Mouse (Mus musculus): ENCODE data around the gene Tnnt3. TPM values are rescaled to one million over a fixed set of nuclear protein-coding genes. Genes with fewer than 3 reads are reported as not detected.

Tnnt3 gene
- polyA plus RNA-seq (2012; rRNA removed) = 0.68 and 1.9 TPM in 2 replicates

DNA sequence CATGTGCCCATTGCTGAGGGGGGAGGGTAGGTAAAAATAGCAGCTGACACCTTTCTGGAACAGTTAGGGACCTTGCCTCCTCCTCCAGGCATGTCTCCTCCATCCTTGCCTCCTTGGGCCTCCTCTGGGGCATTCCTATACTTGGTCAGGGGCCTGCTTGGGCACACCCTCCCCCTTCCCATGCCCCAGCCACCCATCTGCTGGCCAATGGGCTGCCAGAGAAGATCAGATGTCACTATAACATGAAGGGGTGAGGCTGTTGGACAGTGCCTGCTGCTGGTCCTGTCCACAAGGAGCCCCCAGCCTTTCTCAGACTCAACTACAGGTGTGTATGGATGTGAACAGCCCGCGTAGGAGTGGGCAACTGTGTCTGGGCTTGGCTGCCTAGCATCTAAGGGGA is at the start of gene Tnnt3:
TSS of gene Tnnt3 (plus strand) at position 262 of the 400 bp plus-strand sequence.
- DNase-seq (ENCODE audit: low read depth) = no peak
- TF ChIP-seq POLR2A (IDR thresholded peaks at IDR 0.05; ENCODE audit: borderline replicate concordance, extremely low read depth, insufficient read depth, insufficient read length, poor library complexity, severe bottlenecking) (no peak), CTCF (IDR thresholded peaks at IDR 0.05; ENCODE audit: borderline replicate concordance, extremely low read depth, insufficient read depth, insufficient read length) (no peak)

DNA sequence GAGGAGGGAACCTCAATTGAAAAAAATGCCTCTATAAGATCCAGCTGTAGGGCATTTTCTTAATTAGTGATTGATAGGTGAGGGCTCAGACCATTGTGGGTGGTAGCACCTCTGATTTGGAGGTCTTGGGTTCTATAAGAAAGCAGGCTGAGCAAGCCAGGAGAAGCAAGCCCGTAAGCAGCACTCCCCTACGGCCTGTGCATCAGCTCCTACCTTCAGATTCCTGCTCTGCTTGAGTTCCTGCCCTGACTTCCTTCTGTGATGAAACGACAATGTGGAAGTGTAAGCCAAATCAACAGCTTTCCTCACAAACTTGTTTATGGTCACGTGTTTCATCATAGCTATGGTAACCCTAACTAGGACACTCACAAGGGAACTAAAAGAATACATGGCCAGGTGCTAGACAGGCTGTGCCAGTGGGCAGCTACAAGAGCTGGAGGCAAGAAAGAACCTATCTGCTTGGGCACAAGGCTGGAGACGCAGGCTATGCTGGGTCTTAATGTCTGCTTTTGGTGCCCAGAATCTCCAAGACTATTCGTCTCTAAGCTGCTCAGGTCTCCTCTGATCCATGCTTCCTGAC is 49.5 kb upstream of the Tnnt3 start:
- TF ChIP-seq POLR2A (IDR thresholded peaks at IDR 0.05; ENCODE audit: borderline replicate concordance, extremely low read depth, insufficient read depth, insufficient read length, poor library complexity, severe bottlenecking) = no peak
- TF ChIP-seq CTCF (IDR thresholded peaks at IDR 0.05; ENCODE audit: borderline replicate concordance, extremely low read depth, insufficient read depth, insufficient read length) = no peak
- no peak for DNase-seq (ENCODE audit: low read depth)

DNA sequence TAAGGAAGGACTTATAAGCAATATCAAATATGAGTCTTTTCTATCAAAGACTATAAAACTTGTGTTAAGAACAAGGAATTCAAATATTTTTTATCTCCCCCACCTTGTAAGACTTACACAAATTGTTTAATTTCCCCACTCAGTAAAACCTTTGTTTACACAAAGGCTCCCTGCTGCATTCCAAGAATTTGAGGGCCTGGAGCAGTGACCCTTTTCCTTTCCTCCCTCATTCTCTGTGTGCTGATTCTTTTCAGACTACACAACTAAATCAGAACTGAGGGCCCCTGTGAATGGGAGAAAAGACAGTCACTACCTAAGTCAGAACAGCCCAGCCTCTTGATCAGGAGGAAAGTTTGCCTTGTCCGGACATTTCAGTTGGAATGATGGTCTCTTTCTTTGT is 43.9 kb upstream of the Tnnt3 start:
- TF ChIP-seq CTCF (IDR thresholded peaks at IDR 0.05; ENCODE audit: borderline replicate concordance, extremely low read depth, insufficient read depth, insufficient read length) (no peak), POLR2A (IDR thresholded peaks at IDR 0.05; ENCODE audit: borderline replicate concordance, extremely low read depth, insufficient read depth, insufficient read length, poor library complexity, severe bottlenecking) (no peak)

GRCm38 (mm10) chr7:142455251-142455650 is 43.4 kb upstream of the Tnnt3 start:
- DNase-seq (ENCODE audit: low read depth) = no peak
- TF ChIP-seq CTCF (IDR thresholded peaks at IDR 0.05; ENCODE audit: borderline replicate concordance, extremely low read depth, insufficient read depth, insufficient read length) = no peak
- no peak for TF ChIP-seq POLR2A (IDR thresholded peaks at IDR 0.05; ENCODE audit: borderline replicate concordance, extremely low read depth, insufficient read depth, insufficient read length, poor library complexity, severe bottlenecking)

More for the DNA sequence above, 43.9 kb upstream of the Tnnt3 start:
- no peak for DNase-seq (ENCODE audit: low read depth)

DNA sequence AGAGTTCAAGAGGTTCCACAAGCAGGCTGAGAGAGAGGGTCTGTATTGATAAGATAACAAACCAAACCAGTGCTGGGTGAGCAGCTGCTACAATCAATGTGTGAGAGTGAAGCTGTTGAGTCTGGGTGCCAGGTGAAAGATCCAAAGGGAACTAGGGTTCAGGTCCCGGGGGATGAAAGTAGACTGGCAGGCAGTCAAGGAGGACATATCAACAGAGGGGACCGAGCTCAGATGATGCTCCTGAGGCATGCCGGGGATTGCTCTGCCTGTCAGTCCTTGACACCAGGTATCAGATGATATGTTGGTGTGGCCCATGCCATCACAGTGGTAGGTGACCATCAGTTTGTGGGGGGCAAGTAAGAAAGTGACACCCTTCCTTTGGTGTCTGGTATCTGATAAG is 41.8 kb upstream of the Tnnt3 start:
- TF ChIP-seq POLR2A (IDR thresholded peaks at IDR 0.05; ENCODE audit: borderline replicate concordance, extremely low read depth, insufficient read depth, insufficient read length, poor library complexity, severe bottlenecking) (no peak), CTCF (IDR thresholded peaks at IDR 0.05; ENCODE audit: borderline replicate concordance, extremely low read depth, insufficient read depth, insufficient read length) (no peak)
- peak; percentile 21 for DNase-seq (ENCODE audit: low read depth)

DNA sequence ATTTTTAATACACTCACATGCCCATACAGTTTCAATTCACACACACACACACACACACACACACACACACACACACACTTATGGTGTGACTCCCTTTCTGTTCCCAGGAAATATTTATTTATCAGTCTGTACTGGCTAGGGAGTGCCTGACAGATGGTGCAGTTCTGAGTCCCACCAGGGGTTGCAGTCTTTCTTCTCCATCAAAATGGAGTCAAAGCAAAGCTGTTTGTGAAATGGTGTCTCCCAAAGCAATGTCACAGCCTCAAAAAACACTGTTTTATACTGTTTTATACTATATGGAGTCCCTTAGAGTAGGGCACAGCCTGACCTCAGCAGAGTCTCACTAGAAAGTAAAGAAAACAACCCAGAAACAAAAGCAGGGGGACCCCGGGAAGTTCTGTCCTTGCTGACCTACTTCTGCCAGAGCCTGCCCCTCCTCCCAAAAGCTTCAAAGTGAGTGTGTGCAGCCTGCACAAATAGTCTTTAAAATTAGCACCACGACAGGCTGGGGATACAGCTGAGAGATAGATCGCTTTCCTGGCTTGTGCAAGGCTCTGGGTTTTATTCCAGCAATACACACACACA is 41.3 kb upstream of the Tnnt3 start:
- DNase-seq (ENCODE audit: low read depth) = peak; percentile 82

DNA sequence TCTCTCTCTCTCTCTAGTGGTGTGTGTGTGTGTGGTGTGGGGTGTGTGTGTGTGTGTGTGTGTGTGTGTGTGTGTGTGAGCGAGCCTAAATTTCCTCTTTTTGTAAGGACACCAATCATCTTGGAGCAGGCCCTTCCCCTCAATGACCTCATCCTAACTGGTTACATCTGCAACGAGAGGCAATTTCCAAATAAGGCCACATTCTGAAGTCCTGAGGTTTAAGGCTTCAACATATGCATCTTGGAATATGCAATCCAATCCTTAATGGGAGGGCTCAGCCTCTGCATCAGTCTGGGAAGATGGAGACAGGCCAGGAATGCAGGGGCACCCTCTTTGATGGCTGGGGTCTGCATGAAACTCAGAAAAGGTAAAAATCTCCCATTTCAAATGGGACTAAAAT is 40.6 kb upstream of the Tnnt3 start:
- TF ChIP-seq CTCF (IDR thresholded peaks at IDR 0.05; ENCODE audit: borderline replicate concordance, extremely low read depth, insufficient read depth, insufficient read length) = no peak
- no peak for TF ChIP-seq POLR2A (IDR thresholded peaks at IDR 0.05; ENCODE audit: borderline replicate concordance, extremely low read depth, insufficient read depth, insufficient read length, poor library complexity, severe bottlenecking)
- DNase-seq (ENCODE audit: low read depth) = peak; percentile 63

More for the DNA sequence above, 41.3 kb upstream of the Tnnt3 start:
- peak; percentile 25; the same call in 1 of the 2 replicates for TF ChIP-seq CTCF (IDR thresholded peaks at IDR 0.05; ENCODE audit: borderline replicate concordance, extremely low read depth, insufficient read depth, insufficient read length)
- TF ChIP-seq POLR2A (IDR thresholded peaks at IDR 0.05; ENCODE audit: borderline replicate concordance, extremely low read depth, insufficient read depth, insufficient read length, poor library complexity, severe bottlenecking) = no peak

- TF ChIP-seq CTCF (IDR thresholded peaks at IDR 0.05; ENCODE audit: borderline replicate concordance, extremely low read depth, insufficient read depth, insufficient read length) = no peak
- TF ChIP-seq POLR2A (IDR thresholded peaks at IDR 0.05; ENCODE audit: borderline replicate concordance, extremely low read depth, insufficient read depth, insufficient read length, poor library complexity, severe bottlenecking) = no peak
- no peak for DNase-seq (ENCODE audit: low read depth)
Observed at GRCm38 (mm10) chr7:142458676-142459298, 39.8 kb upstream of the Tnnt3 start.

GRCm38 (mm10) chr7:142459299-142459691 is 39.3 kb upstream of the Tnnt3 start:
- no peak for DNase-seq (ENCODE audit: low read depth)
- TF ChIP-seq CTCF (IDR thresholded peaks at IDR 0.05; ENCODE audit: borderline replicate concordance, extremely low read depth, insufficient read depth, insufficient read length) (no peak), POLR2A (IDR thresholded peaks at IDR 0.05; ENCODE audit: borderline replicate concordance, extremely low read depth, insufficient read depth, insufficient read length, poor library complexity, severe bottlenecking) (no peak)

DNA sequence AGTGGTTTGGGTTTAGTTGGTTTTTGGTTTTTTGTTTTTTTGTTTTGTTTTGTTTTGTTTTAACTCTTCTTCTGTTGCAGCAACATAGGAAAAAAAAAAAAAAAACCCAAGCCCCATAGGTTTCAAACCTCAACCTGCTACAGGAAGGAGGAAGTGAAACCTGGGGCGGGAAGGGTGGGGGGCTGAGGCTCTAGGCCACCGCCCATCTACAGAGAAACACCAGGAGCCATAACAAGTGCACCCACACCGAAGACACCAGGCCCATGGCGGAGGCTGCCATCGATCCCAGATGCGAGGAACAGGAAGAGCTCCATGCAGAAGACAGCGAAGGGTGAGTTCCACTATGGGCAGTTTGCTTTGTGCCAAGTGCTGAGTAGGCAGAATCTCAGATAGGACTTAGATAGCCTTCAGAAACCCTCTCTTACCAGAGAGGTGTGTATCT is 38.0 kb upstream of the Tnnt3 start, which contains the start of gene Lsp1:
TSS of gene Lsp1 (plus strand) at position 174 of the 442 bp plus-strand sequence.
- no peak for DNase-seq (ENCODE audit: low read depth)
- TF ChIP-seq CTCF (IDR thresholded peaks at IDR 0.05; ENCODE audit: borderline replicate concordance, extremely low read depth, insufficient read depth, insufficient read length) (no peak), POLR2A (IDR thresholded peaks at IDR 0.05; ENCODE audit: borderline replicate concordance, extremely low read depth, insufficient read depth, insufficient read length, poor library complexity, severe bottlenecking) (no peak)

- TF ChIP-seq POLR2A (IDR thresholded peaks at IDR 0.05; ENCODE audit: borderline replicate concordance, extremely low read depth, insufficient read depth, insufficient read length, poor library complexity, severe bottlenecking) (no peak), CTCF (IDR thresholded peaks at IDR 0.05; ENCODE audit: borderline replicate concordance, extremely low read depth, insufficient read depth, insufficient read length) (no peak)
- DNase-seq (ENCODE audit: low read depth) = no peak
Observed at GRCm38 (mm10) chr7:142461446-142461845, 37.2 kb upstream of the Tnnt3 start.
